Mouse (Mus musculus) kidney, postnatal 4 days (tissue): ENCODE measurements around the gene Faap24.
A peak's percentile ranks its signal among the peaks of the same experiment; 100 is the strongest.

Experiments
- DNase-seq, 2 experiments: peaks; one replicate each; pipeline ENCODE4 v3.0.0; 2021; ENCODE audit warnings: mixed read lengths in 2 of 2

Gene Faap24

GRCm38 (mm10) chr7:35396542-35397168, at the start of gene Faap24, which contains the start of gene Cep89:
Faap24 (minus strand) TSS chr7:35396836.
Cep89 (plus strand) TSS chr7:35397035.
- DNase-seq = peak; percentile 88 to 91

GRCm38 (mm10) chr7:35435266-35435665, 38.6 kb upstream of the Faap24 start:
- DNase-seq = no peak

- DNase-seq = no peak
Measured at GRCm38 (mm10) chr7:35428146-35428545, 31.5 kb upstream of the Faap24 start.

GRCm38 (mm10) chr7:35423071-35423470, 26.4 kb upstream of the Faap24 start:
- no peak for DNase-seq

GRCm38 (mm10) chr7:35416654-35416948, 20.0 kb upstream of the Faap24 start:
- peak in 1 of 2 experiments; percentile 38 for DNase-seq

GRCm38 (mm10) chr7:35415801-35416653, 19.4 kb upstream of the Faap24 start:
- peak; percentile 18 to 51 for DNase-seq

- DNase-seq = no peak
Measured at GRCm38 (mm10) chr7:35415226-35415625, 18.6 kb upstream of the Faap24 start.

- DNase-seq = no peak
Measured at GRCm38 (mm10) chr7:35401169-35401568, 4.5 kb upstream of the Faap24 start.

- peak in 1 of 2 experiments; percentile 31 for DNase-seq
Measured at GRCm38 (mm10) chr7:35395734-35396456, 741 bp downstream of the Faap24 start.

GRCm38 (mm10) chr7:35392935-35393334, 3.7 kb downstream of the Faap24 start:
- peak; percentile 57 for DNase-seq

GRCm38 (mm10) chr7:35388694-35389093, 7.9 kb downstream of the Faap24 start:
- peak; percentile 50 to 67 for DNase-seq

GRCm38 (mm10) chr7:35386525-35386952, 10.1 kb downstream of the Faap24 start:
- DNase-seq = peak in 1 of 2 experiments; percentile 41

GRCm38 (mm10) chr7:35382706-35383353, 13.8 kb downstream of the Faap24 start:
- no peak for DNase-seq

- DNase-seq = no peak
Measured at GRCm38 (mm10) chr7:35381861-35382260, 14.8 kb downstream of the Faap24 start.

GRCm38 (mm10) chr7:35380351-35380750, 16.3 kb downstream of the Faap24 start:
- no peak for DNase-seq

- DNase-seq = peak; percentile 36 to 41
Measured at GRCm38 (mm10) chr7:35379492-35380119, 17.0 kb downstream of the Faap24 start.

- DNase-seq = no peak
Measured at GRCm38 (mm10) chr7:35376623-35377022, 20.0 kb downstream of the Faap24 start.

GRCm38 (mm10) chr7:35374265-35374664, 22.4 kb downstream of the Faap24 start:
- peak in 1 of 2 experiments; percentile 48 for DNase-seq

- DNase-seq = peak; percentile 42 to 70
Measured at GRCm38 (mm10) chr7:35373146-35373989, 23.3 kb downstream of the Faap24 start.

- DNase-seq = peak in 1 of 2 experiments; percentile 17
Measured at GRCm38 (mm10) chr7:35372483-35373017, 24.1 kb downstream of the Faap24 start.

- peak in 1 of 2 experiments; percentile 47 for DNase-seq
Measured at GRCm38 (mm10) chr7:35371096-35371495, 25.5 kb downstream of the Faap24 start.
